Comparison of ENCODE assay signal across 8 mouse cellular contexts in genomic region chr3:121577032-121577591, GRCm38 (mm10). TPM values are rescaled to one million over a fixed set of nuclear protein-coding genes. Genes with fewer than 3 reads are reported as not detected.
DNase-seq lines count a peak whose midpoint lies in the region; ATAC-seq and TF ChIP-seq lines count a peak whose summit lies in the region.

No protein-coding gene starts in this region.

- no peaks in the 10 kb centered on the region for H3K27me3 ChIP-seq in forebrain, embryonic 12.5 days
- no peaks in the 10 kb centered on the region for H3K27me3 ChIP-seq in forebrain, embryonic 15.5 days
- no peaks in the 10 kb centered on the region for H3K27me3 ChIP-seq in heart, postnatal 0 days (ENCODE audit: control insufficient read depth, insufficient read depth, low read length)
- no peaks in the 10 kb centered on the region for H3K27me3 ChIP-seq in limb, embryonic 12.5 days

- 62% methylated on average over 10 of the region's 10 CpGs for WGBS in forebrain, embryonic 12.5 days
- WGBS in forebrain, embryonic 15.5 days, result 63% methylated on average over 10 of the region's 10 CpGs
- WGBS in heart, postnatal 0 days, result 45% methylated on average over 10 of the region's 10 CpGs
- 7% methylated on average over 10 of the region's 10 CpGs for WGBS in limb, embryonic 12.5 days

- no peak overlapping the region for H3K9ac ChIP-seq in forebrain, embryonic 12.5 days
- H3K9ac ChIP-seq in forebrain, embryonic 15.5 days (replicated peaks), result no peak overlapping the region
- no peak overlapping the region for H3K9ac ChIP-seq in heart, postnatal 0 days (replicated peaks; ENCODE audit: low read depth, low read length)
- no peak overlapping the region for H3K9ac ChIP-seq in limb, embryonic 12.5 days (replicated peaks)

- no peaks in the 10 kb centered on the region for H3K9me3 ChIP-seq in forebrain, embryonic 12.5 days
- H3K9me3 ChIP-seq in forebrain, embryonic 15.5 days, result no peaks in the 10 kb centered on the region
- no peaks in the 10 kb centered on the region for H3K9me3 ChIP-seq in heart, postnatal 0 days (replicated peaks; ENCODE audit: control insufficient read depth, low read length)
- 0 out of 2 replicates have a peak, but pooled peaks cover 7% of the 10 kb centered on the region for H3K9me3 ChIP-seq in limb, embryonic 12.5 days

- no peak for TF ChIP-seq CTCF in heart, postnatal 0 days (IDR thresholded peaks at IDR 0.05; ENCODE audit: low read depth)

- no peak overlapping the region for H3K4me2 ChIP-seq in forebrain, embryonic 12.5 days
- H3K4me2 ChIP-seq in forebrain, embryonic 15.5 days (replicated peaks), result no peak overlapping the region
- no peak overlapping the region for H3K4me2 ChIP-seq in heart, postnatal 0 days (ENCODE audit: low read depth, low read length)
- no peak overlapping the region for H3K4me2 ChIP-seq in limb, embryonic 12.5 days

- peak; percentile 70 for DNase-seq in embryo, embryonic 9.5 days (ENCODE audit: extremely low spot score)
- peak; percentile 60 for DNase-seq in heart, postnatal 0 days (ENCODE audit: low spot score)
- peak; percentile 24 for DNase-seq in ovary, postnatal 10 days (ENCODE audit: low spot score)
- DNase-seq in layer of hippocampus, postnatal 36 days, result no peak
- no peak for DNase-seq in right cerebral cortex, adult 2 months (ENCODE audit: low spot score in 2 of 2)

- ATAC-seq in forebrain, embryonic 12.5 days (ENCODE audit: low FRiP score), result no peak
- ATAC-seq in forebrain, embryonic 15.5 days (replicated peaks), result no peak
- ATAC-seq in heart, postnatal 0 days (ENCODE audit: insufficient read depth, low read depth), result peak; percentile 58
- peak; percentile 90 for ATAC-seq in limb, embryonic 12.5 days (ENCODE audit: insufficient number of reproducible peaks, insufficient read depth, low FRiP score, low TSS enrichment, low read depth)

- no peaks in the 10 kb centered on the region for H3K36me3 ChIP-seq in forebrain, embryonic 12.5 days (replicated peaks)
- no peaks in the 10 kb centered on the region for H3K36me3 ChIP-seq in forebrain, embryonic 15.5 days
- H3K36me3 ChIP-seq in heart, postnatal 0 days (replicated peaks; ENCODE audit: control insufficient read depth, insufficient read depth, low read length), result no peaks in the 10 kb centered on the region
- no peaks in the 10 kb centered on the region for H3K36me3 ChIP-seq in limb, embryonic 12.5 days

- peaks cover 3% of the 10 kb centered on the region; the same call in 1 of the 2 replicates for H3K4me1 ChIP-seq in forebrain, embryonic 12.5 days
- H3K4me1 ChIP-seq in forebrain, embryonic 15.5 days, result 0 out of 2 replicates have a peak, but pooled peaks cover 3% of the 10 kb centered on the region
- no peaks in the 10 kb centered on the region; the same call in 1 of the 2 replicates for H3K4me1 ChIP-seq in heart, postnatal 0 days (ENCODE audit: control insufficient read depth, insufficient read depth)
- H3K4me1 ChIP-seq in limb, embryonic 12.5 days (replicated peaks), result peaks cover 26% of the 10 kb centered on the region

- H3K27ac ChIP-seq in forebrain, embryonic 12.5 days, result peak overlapping the region; percentile 56
- no peak overlapping the region for H3K27ac ChIP-seq in forebrain, embryonic 15.5 days (replicated peaks)
- 0 out of 2 replicates have a peak overlapping the region, but pooled peaks have one; percentile 1 for H3K27ac ChIP-seq in heart, postnatal 0 days (ENCODE audit: low read depth)
- H3K27ac ChIP-seq in limb, embryonic 12.5 days, result peak overlapping the region; percentile 91

- no peak for TF ChIP-seq EP300 in heart, postnatal 0 days (IDR thresholded peaks at IDR 0.05; ENCODE audit: low read depth)

- H3K4me3 ChIP-seq in forebrain, embryonic 12.5 days (replicated peaks), result no peak overlapping the region
- H3K4me3 ChIP-seq in forebrain, embryonic 15.5 days, result no peak overlapping the region
- no peak overlapping the region for H3K4me3 ChIP-seq in heart, postnatal 0 days (ENCODE audit: low read depth, low read length)
- H3K4me3 ChIP-seq in limb, embryonic 12.5 days (replicated peaks), result no peak overlapping the region

RNA-seq across cellular contexts. Expression of gene Slc44a3, which starts 44.9 kb away (rescaled TPM):
- polyA plus RNA-seq in forebrain, embryonic 12.5 days (2016; fragmentation: Nextera tagmentation; extraction: Ambion mirVana), result 0.53 and 0.97 TPM in 2 replicates
- 0.75 and 1.1 TPM in 2 replicates for polyA plus RNA-seq in forebrain, embryonic 15.5 days (2015; fragmentation: Nextera tagmentation; extraction: Ambion mirVana)
- 1.5 and 6.0 TPM in 2 replicates for total RNA-seq in heart, postnatal 0 days (2014; rRNA removed; ENCODE audit: low replicate concordance)
- polyA plus RNA-seq in heart, postnatal 0 days (2015; fragmentation: Nextera tagmentation; extraction: Ambion mirVana), result 0.79 and 1.3 TPM in 2 replicates
- 0.65 and 1.5 TPM in 2 replicates for polyA plus RNA-seq in limb, embryonic 12.5 days (2016; fragmentation: Nextera tagmentation; extraction: Ambion mirVana)
- not detected for total RNA-seq in layer of hippocampus, postnatal 36 days (2021)

Comparison
In these comparisons a context has a peak if more than half of its experiments do, and no peak if none do; other contexts are left out.
1. ATAC-seq: peak in heart, postnatal 0 days (single experiment) and limb, embryonic 12.5 days (single experiment); none in forebrain, embryonic 12.5 days (single experiment) and forebrain, embryonic 15.5 days (single experiment).
2. DNase-seq: peak in embryo, embryonic 9.5 days (single experiment), heart, postnatal 0 days (single experiment) and ovary, postnatal 10 days (single experiment); none in layer of hippocampus, postnatal 36 days (0 of 2) and right cerebral cortex, adult 2 months (0 of 2).